Mouse (Mus musculus) gonadal fat pad, adult 2 months (tissue): ENCODE results near the gene Arntl. TPM values are rescaled to one million over a fixed set of nuclear protein-coding genes. Genes with fewer than 3 reads are reported as not detected.
"Not testable (repeated sequence)": the region's sequence is repeated elsewhere in the genome, so short reads cannot be mapped to it uniquely, and the experiment has no call there.

Source experiments
- DNase-seq: peaks from one replicate; pipeline ENCODE4 v3.0.0-alpha.2; 2012; ENCODE audit warnings: low read depth
- polyA plus RNA-seq: library from polyadenylated mRNA; depleted of rRNA; stranded (reverse); fragments of >200 nt; gene quantifications from 2 replicates; pipeline ENCODE4 v1.2.3, GENCODE M21; 2012

Arntl gene
- polyA plus RNA-seq, 1 experiment = 11.0 TPM

GRCm38 (mm10) chr7:113249134-113249825 is 42.0 kb downstream of the Arntl start:
- no peak for DNase-seq

DNA sequence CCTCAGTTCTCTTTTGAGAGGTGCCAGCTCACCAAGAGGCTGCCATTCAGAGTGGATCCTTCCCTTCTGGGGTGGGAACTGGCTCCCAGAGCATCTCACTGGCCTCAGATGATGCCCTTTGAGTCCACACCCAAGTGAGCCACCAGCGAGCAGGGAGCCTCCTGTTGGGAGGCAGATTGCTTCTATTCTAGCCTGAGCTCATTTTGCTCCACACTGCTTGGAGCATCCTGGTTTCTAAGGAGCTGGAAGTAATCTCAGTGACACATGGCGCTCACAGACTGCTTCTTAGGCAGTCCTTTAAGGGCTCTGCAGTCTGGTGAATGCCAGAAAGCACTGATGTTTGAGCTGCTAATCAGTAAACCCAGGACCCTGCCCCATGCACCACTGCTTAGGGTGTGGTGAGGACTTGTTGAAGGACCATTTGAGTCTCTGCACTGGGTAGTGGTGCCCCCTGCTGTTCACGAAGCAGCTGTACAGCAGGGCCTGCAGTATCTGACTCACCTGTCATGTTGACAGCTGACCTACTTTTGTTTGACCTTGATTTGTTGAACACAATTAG is 43.2 kb downstream of the Arntl start:
- no peak for DNase-seq

- no peak for DNase-seq
Observed at GRCm38 (mm10) chr7:113251001-113251400, 43.7 kb downstream of the Arntl start.

- DNase-seq = no peak
Observed at GRCm38 (mm10) chr7:113251554-113251953, 44.3 kb downstream of the Arntl start.

GRCm38 (mm10) chr7:113253777-113254405 is 46.6 kb downstream of the Arntl start:
- DNase-seq = no peak

DNA sequence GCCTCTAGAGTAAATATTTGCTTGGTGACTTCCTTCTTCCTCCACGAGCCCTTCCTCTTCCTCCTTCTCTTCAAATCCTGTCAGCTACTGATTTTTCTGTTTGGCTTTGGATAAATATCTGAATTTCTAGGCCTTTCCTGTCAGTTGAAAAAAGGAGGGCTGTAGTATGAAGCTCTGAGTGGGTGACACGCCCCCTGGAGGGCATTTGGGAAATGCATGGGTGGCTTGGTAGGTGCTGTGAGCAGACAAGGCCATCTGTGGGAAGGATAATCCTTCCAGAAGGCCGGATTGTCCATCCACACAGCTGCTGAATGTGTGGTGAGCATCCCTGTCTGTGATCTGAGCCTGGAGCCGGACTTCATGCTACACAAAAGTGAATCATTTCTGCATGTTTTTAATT is 48.8 kb downstream of the Arntl start:
- DNase-seq = no peak

DNA sequence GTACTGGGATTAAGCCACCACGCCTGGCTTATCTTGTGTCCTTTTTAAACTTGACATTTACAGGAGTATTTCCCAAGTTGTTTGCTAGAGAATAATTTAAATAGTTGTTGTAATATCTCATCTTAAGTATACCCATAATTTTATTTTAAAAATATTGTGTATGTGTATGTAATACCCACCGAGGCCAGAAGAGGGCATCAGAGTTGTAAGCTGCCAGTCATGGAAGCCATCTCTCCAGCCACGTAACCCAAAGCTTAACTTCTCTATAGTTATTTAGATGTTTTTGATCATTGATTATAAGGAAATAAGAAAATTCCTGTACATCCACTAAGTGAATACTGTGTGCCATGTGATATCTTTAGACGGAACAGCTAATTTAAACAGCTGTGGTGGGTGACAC is 51.2 kb downstream of the Arntl start:
- DNase-seq = no peak

- DNase-seq = no peak
Observed at GRCm38 (mm10) chr7:113260321-113261167, 53.3 kb downstream of the Arntl start.

DNA sequence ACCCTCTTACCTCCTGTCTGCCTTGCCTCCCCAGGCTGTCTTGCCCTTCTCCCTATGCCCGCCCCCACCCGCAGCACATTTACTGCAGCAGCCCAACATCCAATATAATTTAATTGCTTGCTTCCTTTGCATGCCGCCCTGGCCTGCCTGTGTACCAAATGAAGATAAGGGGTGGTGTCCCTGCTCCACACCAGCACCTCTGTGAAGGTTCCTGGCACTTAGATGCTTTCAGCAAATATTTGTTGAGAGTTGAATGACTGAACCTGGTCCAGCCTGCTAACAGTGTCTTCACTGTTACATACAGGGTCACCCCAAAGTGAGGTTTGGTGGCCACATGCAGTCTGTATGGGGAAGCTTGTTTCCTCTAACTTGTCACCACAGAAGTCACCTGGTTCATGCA is 54.4 kb downstream of the Arntl start:
- DNase-seq = no peak

DNA sequence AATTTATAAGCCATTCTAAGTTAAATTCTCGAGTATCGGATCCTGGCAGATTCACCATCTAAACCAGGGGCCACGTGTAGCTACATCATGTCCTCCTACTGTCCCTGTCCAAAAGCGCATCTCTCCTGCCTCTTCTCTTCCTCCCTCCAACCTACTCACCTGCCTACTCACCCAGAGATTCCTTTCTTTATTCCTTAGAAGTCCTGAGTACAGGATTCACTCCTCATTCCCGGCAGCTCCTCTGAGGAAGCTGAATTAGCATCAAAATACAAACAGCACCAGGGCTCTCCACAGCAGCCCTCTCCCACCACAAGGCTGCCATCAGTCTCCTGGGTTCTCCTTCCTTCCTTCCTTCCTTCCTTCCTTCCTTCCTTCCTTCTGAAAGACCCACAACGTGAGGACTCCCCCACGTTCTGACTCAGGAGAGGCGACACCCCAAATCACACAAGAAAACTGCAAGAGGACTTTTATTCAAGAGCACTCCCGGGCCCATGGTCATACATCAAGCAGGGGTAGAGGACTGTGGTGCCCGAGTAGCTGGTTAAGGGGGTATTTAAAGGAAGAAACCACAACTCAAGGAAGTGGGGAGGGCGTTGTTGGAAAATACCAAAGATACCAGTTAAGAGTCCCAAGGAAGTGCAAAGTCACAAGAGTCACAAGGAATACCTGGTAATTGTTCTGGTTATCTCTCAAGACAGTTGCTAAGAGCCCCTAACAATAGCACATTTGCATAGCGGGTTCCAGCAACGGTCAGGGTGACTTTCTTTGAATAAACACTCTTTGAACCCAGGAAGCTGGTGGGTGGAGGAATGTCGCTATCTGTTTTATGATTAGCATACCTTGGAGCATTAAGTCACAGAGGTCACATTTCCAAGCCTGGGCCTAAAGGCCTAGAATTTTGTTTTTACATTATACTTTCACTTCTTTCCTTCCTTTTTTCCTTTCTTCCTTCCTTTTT is 55.5 kb downstream of the Arntl start:
- not testable (repeated sequence) for DNase-seq

- no peak for DNase-seq
Observed at GRCm38 (mm10) chr7:113263990-113264389, 56.7 kb downstream of the Arntl start.

DNA sequence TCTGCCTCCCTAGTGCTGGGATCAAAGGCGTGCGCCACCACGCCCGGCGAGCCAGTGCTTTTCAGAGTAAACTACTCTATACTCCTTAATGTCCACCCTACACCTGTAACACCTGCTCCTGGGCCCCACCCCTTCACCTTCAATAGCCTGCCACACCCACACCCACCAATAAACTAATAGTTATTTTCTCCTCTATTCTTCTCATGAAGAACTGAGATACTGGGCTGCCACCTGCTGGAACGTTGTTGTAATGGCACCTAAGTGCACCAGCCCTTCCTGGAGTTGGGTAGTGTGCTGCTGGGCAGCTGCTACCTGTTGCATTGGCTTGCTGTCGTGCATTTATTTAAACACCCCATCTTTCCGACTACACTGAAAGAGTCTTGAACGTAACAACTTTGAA is 61.0 kb downstream of the Arntl start:
- no peak for DNase-seq

- no peak for DNase-seq
Observed at GRCm38 (mm10) chr7:113269081-113269480, 61.8 kb downstream of the Arntl start.

- DNase-seq = no peak
Observed at GRCm38 (mm10) chr7:113269921-113270320, 62.7 kb downstream of the Arntl start.

DNA sequence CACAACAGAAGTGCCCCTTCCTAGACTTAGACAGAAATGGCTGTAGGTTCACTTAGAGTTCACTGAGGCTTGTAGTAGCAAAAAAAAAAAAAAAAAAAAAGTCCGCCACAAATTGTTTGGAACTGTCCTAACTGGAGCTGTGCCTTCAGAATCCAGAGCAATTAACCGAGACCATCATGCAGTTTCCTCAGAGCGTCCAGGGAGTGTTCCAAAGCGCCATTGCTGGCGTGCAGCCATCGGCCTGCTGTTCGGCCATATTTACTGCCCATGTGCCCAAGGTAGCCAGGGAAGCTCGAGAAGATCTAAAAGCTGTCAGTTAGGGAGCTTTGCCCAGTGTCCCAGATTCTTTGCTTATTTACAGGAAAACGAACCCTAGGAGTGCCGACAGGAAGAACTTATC is 63.3 kb downstream of the Arntl start:
- DNase-seq = no peak

- DNase-seq = no peak
Observed at GRCm38 (mm10) chr7:113270991-113271390, 63.7 kb downstream of the Arntl start.

DNA sequence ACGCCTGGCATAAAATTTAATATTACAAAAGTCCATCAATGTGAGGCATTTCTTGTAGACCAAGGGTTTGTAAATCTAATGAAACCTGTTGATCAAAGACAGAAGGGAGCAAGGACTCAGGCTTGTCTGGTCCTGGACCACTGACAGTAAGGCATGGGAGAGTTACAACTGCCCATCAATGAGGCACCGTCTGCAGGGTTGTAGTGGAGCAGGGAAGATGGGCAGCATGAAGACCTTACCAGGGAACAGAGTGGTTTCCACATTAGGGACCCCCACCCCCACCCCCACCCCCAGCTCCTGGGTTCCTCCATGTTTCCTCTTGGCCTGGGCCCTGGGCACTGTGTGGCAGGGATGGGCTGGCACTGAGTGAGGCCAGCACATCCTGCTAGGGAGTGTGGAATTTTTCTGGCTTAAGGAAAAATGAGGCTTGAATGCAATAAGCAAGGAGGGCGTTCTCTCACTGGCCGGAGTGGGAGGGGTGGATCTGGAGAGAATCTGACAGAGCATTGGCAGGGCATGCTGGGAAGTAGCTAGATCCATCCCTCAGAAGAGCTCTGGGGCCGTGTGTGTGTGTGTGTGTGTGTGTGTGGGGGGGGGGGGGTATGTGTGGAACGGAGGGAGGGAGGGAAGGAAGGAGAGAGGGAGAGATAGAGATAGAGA is 65.2 kb downstream of the Arntl start:
- no peak for DNase-seq

GRCm38 (mm10) chr7:113277245-113277644 is 70.0 kb downstream of the Arntl start:
- DNase-seq = no peak

DNA sequence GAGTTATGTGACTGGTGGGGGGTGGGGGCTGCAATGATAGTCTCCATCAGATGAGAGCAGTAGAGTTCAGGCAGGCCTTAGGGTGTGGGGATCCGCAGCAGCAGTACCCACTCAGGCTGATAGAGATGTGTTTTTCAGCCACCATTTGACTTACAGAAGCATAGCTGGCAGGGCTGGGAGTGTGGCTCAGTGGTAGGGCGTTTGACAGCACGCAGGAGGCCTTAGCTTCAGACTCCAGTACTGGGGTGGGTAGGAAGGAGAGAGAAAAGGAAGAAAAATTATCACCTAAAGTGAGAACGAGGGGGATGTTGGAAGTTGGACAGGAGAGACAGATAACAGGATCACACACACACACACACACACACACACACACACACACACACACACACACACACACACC is 71.2 kb downstream of the Arntl start:
- DNase-seq = no peak

GRCm38 (mm10) chr7:113279246-113279645 is 72.0 kb downstream of the Arntl start:
- DNase-seq = no peak

GRCm38 (mm10) chr7:113285405-113285804 is 78.1 kb downstream of the Arntl start:
- no peak for DNase-seq
